Mouse (Mus musculus) layer of hippocampus, postnatal 10 days (tissue): ENCODE data around the gene Ulk3. TPM values are rescaled to one million over a fixed set of nuclear protein-coding genes. Genes with fewer than 3 reads are reported as not detected.

Source experiments
- DNase-seq, 2 experiments: peaks; one replicate each; pipeline ENCODE4 v3.0.0; 2021; ENCODE audit warnings: low spot score in 2 of 2
- total RNA-seq, 2 experiments: library from RNA; stranded (reverse); gene quantifications; 2 replicates each; pipeline ENCODE4 v1.2.3; 2021

Ulk3 gene
- total RNA-seq, 2 experiments from 2014 or later: 26.3 to 27.0 TPM

- DNase-seq: no peak
Measured at GRCm38 (mm10) chr9:57643169-57643855, 54.1 kb downstream of the Ulk3 start.

GRCm38 (mm10) chr9:57643856-57644180, 54.6 kb downstream of the Ulk3 start:
- DNase-seq: no peak

- no peak for DNase-seq
Measured at GRCm38 (mm10) chr9:57644442-57644943, 55.2 kb downstream of the Ulk3 start.

GRCm38 (mm10) chr9:57644944-57645893, 56.0 kb downstream of the Ulk3 start:
- DNase-seq: peak; percentile 95 to 97

Other genes with a start within 250 kb of the Ulk3 start
- 10 to 100 TPM; 14.2 to 15.5 TPM for gene Ppcdc, start 149.3 kb upstream of the Ulk3 start, total RNA-seq
- gene Scamp5, start 121.4 kb upstream of the Ulk3 start, total RNA-seq: 100 to 1,000 TPM; 345 to 387 TPM
- gene Rpp25, start 85.4 kb upstream of the Ulk3 start, total RNA-seq: 10 to 100 TPM; 11.5 to 11.7 TPM
- 100 to 1,000 TPM; 486 to 497 TPM for gene Cox5a, start 68.2 kb upstream of the Ulk3 start, total RNA-seq
- 10 to 100 TPM; 24.6 to 28.8 TPM for gene Fam219b, start 51.9 kb upstream of the Ulk3 start, total RNA-seq
- 10 to 100 TPM; 70.4 to 76.5 TPM for gene Mpi, start 36.7 kb upstream of the Ulk3 start, total RNA-seq
- 10 to 100 TPM; 28.9 to 33.3 TPM for gene Scamp2, start 28.5 kb upstream of the Ulk3 start, total RNA-seq
- 1 to 10 TPM; 1.9 to 2.6 TPM for gene Cplx3, start 16.8 kb downstream of the Ulk3 start, total RNA-seq
- not detected for gene Lman1l, start 31.3 kb downstream of the Ulk3 start, total RNA-seq
- gene Csk, start 64.2 kb downstream of the Ulk3 start, total RNA-seq: 10 to 100 TPM; 56.6 to 59.0 TPM
- not detected for gene Cyp1a2, start 94.3 kb downstream of the Ulk3 start, total RNA-seq
- gene Cyp1a1, start 98.5 kb downstream of the Ulk3 start, total RNA-seq: under 1 TPM; 0.48 to 0.60 TPM
- 10 to 100 TPM; 14.6 to 16.0 TPM for gene Edc3, start 119.1 kb downstream of the Ulk3 start, total RNA-seq
- 10 to 100 TPM; 64.3 to 66.9 TPM for gene Clk3, start 176.4 kb downstream of the Ulk3 start, total RNA-seq
- gene Arid3b, start 247.3 kb downstream of the Ulk3 start, total RNA-seq: 10 to 100 TPM; 10.0 to 11.8 TPM